Mouse (Mus musculus) forebrain, embryonic 16.5 days (tissue): Measurements from ENCODE around the gene Fan1. TPM values are rescaled to one million over a fixed set of nuclear protein-coding genes. Genes with fewer than 3 reads are reported as not detected.

Experiments
- ATAC-seq: fragments of 200-750 bp; cut with Nextera tagmentation; 2 replicates; pipeline ENCODE4 v1.8.0; 2017; ENCODE audit warnings: mild to moderate bottlenecking, moderate library complexity
- H3K27ac ChIP-seq: fragments of 300-500 bp; sonication (generic); 2 replicates; pipeline ENCODE4 v1.5.1; 2014; ENCODE audit warnings: low read length, control low read depth
- H3K27me3 ChIP-seq: fragments of 300-500 bp; sonication (generic); replicated peaks from 2 replicates; pipeline ENCODE4 v1.6.1; 2014; ENCODE audit warnings: low read length; ENCODE audit not compliant: control insufficient read depth, insufficient read depth
- H3K36me3 ChIP-seq: fragments of 300-500 bp; sonication (generic); 2 replicates; pipeline ENCODE4 v1.6.1; 2014; ENCODE audit not compliant: control insufficient read depth, insufficient read depth
- H3K4me1 ChIP-seq: fragments of 300-500 bp; sonication (generic); replicated peaks from 2 replicates; pipeline ENCODE4 v1.6.1; 2014; ENCODE audit warnings: low read length; ENCODE audit not compliant: control insufficient read depth, insufficient read depth
- H3K4me2 ChIP-seq: fragments of 300-500 bp; sonication (generic); 2 replicates; pipeline ENCODE4 v1.6.1; 2014; ENCODE audit warnings: mild to moderate bottlenecking, low read length, control low read depth
- H3K4me3 ChIP-seq: fragments of 300-500 bp; sonication (generic); replicated peaks from 2 replicates; pipeline ENCODE4 v1.5.1; 2014; ENCODE audit warnings: mild to moderate bottlenecking, low read length, control low read depth
- H3K9ac ChIP-seq: fragments of 300-500 bp; sonication (generic); replicated peaks from 2 replicates; pipeline ENCODE4 v1.6.1; 2014; ENCODE audit warnings: low read depth, low read length, control low read depth
- H3K9me3 ChIP-seq: fragments of 300-500 bp; sonication (generic); 2 replicates; pipeline ENCODE4 v1.6.1; 2016; ENCODE audit warnings: low read length; ENCODE audit not compliant: control insufficient read depth
- WGBS: fragments of 180-500 bp; shearing (Covaris S2); extraction: QIAGEN DNeasy Blood & Tissue Kit; methylation state at CpG from one replicate; pipeline ENCODE4 v1.1.7; 2014; 5-methylcytosine and 5-hydroxymethylcytosine counted together
- polyA plus RNA-seq: library from polyadenylated mRNA; unstranded; fragments of >200 nt; fragmentation: Nextera tagmentation; extraction: Ambion mirVana; gene quantifications from 2 replicates; pipeline ENCODE4 v1.2.1, GENCODE M21; 2015

Fan1 gene
- 5.2 and 7.8 TPM in 2 replicates for polyA plus RNA-seq

- H3K4me1 ChIP-seq = peaks cover 8% of the 10 kb centered on the region
- H3K9ac ChIP-seq = peak within 1 kb of the TSS; percentile 70
- peak within 1 kb of the TSS; percentile 77 for H3K4me2 ChIP-seq
- H3K27ac ChIP-seq = peak within 1 kb of the TSS; percentile 91
- no peaks in the 10 kb centered on the region for H3K27me3 ChIP-seq
- peaks cover 7% of the 10 kb centered on the region for H3K36me3 ChIP-seq
- 4% methylated on average over 27 of the region's 27 CpGs for WGBS
- peak; percentile 98 for ATAC-seq
- peak within 1 kb of the TSS; percentile 64 for H3K4me3 ChIP-seq
- H3K9me3 ChIP-seq = no peaks in the 10 kb centered on the region
Observed at GRCm38 (mm10) chr7:64373830-64374562, at the start of gene Fan1. TSS of gene Fan1 (minus strand) at chr7:64374095.

- no peaks in the 10 kb centered on the region for H3K27me3 ChIP-seq
- 91% methylated on average over 8 of the region's 8 CpGs for WGBS
- H3K9me3 ChIP-seq = no peaks in the 10 kb centered on the region
- no peaks in the 10 kb centered on the region for H3K4me1 ChIP-seq
- no peak overlapping the region for H3K27ac ChIP-seq
- H3K4me3 ChIP-seq = no peak overlapping the region
- no peaks in the 10 kb centered on the region for H3K36me3 ChIP-seq
- H3K4me2 ChIP-seq = no peak overlapping the region
- ATAC-seq = no peak
- H3K9ac ChIP-seq = no peak overlapping the region
Observed at GRCm38 (mm10) chr7:64403989-64404388, 30.1 kb upstream of the Fan1 start.

DNA sequence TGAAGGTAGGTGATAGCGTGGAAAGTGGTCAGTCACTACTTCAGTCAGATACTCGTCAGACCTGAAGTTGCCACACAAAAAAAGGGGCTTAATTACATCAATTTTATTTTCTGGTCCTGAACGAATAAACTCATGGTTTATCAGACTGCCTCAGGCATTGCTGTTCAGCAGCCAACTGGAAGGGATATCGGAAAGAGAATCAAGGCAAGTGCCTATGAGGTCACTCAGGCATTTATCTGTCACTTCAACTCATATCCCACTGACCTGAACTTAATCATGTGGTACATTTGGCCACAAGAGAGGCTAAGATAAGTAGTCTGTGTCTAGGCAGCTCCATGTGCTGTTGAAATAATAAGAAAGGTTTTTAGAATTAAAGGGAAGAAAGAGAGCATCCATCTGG, 28.6 kb upstream of the Fan1 start:
- H3K9me3 ChIP-seq = no peaks in the 10 kb centered on the region
- ATAC-seq = no peak
- H3K9ac ChIP-seq = no peak overlapping the region
- 86% methylated on average over 4 of the region's 4 CpGs for WGBS
- H3K36me3 ChIP-seq = no peaks in the 10 kb centered on the region
- no peak overlapping the region for H3K4me2 ChIP-seq
- no peak overlapping the region for H3K27ac ChIP-seq
- H3K4me1 ChIP-seq = no peaks in the 10 kb centered on the region
- H3K4me3 ChIP-seq = no peak overlapping the region
- H3K27me3 ChIP-seq = no peaks in the 10 kb centered on the region

DNA sequence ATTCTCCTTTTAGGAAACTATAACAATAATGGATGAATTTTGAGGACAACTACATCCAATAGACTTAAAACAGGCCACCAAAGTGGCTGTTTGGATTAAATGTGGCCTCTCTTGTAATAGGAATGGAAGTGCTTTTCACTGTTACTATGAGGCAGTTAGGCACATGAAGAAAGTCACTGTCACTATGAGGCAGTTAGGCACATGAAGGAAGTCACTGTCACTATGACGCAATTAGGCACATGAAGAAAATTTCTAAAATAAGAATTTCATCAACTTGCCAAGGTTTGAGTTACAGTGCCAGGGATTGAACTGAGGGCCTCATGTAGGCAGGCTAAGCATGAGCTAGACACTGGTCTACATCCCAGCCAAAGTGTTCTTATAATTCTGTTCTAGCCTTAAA, 26.8 kb upstream of the Fan1 start:
- Histone ChIP-seq H3K4me3 (no peak overlapping the region), H3K9ac (no peak overlapping the region), H3K36me3 (no peaks in the 10 kb centered on the region), H3K9me3 (no peaks in the 10 kb centered on the region), H3K27ac (no peak overlapping the region), H3K4me2 (no peak overlapping the region), H3K27me3 (no peaks in the 10 kb centered on the region), H3K4me1 (no peaks in the 10 kb centered on the region)
- 86% methylated on average over 1 of the region's 1 CpGs for WGBS
- ATAC-seq = no peak

- no peak for ATAC-seq
- WGBS = 1% methylated on average over 15 of the region's 15 CpGs
Observed at GRCm38 (mm10) chr7:64392819-64393151, 18.9 kb upstream of the Fan1 start.

GRCm38 (mm10) chr7:64392122-64392818, 18.4 kb upstream of the Fan1 start, which contains the start of the genes Mphosph10 and Mcee:
TSS of gene Mphosph10 (minus strand) at chr7:64392268.
TSS of gene Mcee (plus strand) at chr7:64392607.
- Histone ChIP-seq H3K36me3 (peaks cover 6% of the 10 kb centered on the region; the same call in 1 of the 2 replicates), H3K4me1 (peaks cover 19% of the 10 kb centered on the region), H3K4me2 (peak within 1 kb of the TSS; percentile 99), H3K4me3 (peak within 1 kb of the TSS; percentile 78), H3K27ac (peak within 1 kb of the TSS; percentile 76), H3K9ac (peak within 1 kb of the TSS; percentile 77), H3K27me3 (no peaks in the 10 kb centered on the region), H3K9me3 (no peaks in the 10 kb centered on the region)
- WGBS = under 1% methylated on average over 54 of the region's 54 CpGs
- ATAC-seq = peak; percentile 98

More at GRCm38 (mm10) chr7:64392819-64393151, 18.9 kb upstream of the Fan1 start:
- H3K9ac ChIP-seq = peak overlapping the region; percentile 77
- peaks cover 6% of the 10 kb centered on the region; the same call in 1 of the 2 replicates for H3K36me3 ChIP-seq
- peak overlapping the region; percentile 76 for H3K27ac ChIP-seq
- peak overlapping the region; percentile 75 for H3K4me2 ChIP-seq
- H3K9me3 ChIP-seq = no peaks in the 10 kb centered on the region
- peak overlapping the region; percentile 78 for H3K4me3 ChIP-seq
- peaks cover 19% of the 10 kb centered on the region for H3K4me1 ChIP-seq
- H3K27me3 ChIP-seq = no peaks in the 10 kb centered on the region

DNA sequence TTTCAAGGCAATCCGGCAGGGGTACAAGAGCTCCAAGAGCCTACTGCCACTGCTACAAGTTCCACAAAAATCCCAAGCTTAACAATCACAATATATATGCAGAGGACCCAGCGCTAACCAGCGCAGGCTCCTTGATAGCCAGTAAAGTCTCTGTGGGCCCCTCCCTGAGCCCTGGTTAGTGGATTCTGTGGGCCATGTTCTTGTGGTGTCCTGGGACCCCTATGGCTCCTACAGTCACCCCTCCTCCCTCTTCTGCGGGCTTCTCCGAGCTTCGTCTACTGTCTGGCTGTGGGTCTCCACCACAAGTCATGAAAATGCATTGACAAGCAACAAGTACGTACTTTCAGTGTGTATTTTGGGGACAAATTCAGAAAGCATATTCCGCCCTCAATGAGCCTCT, 17.6 kb upstream of the Fan1 start:
- Histone ChIP-seq H3K27ac (no peak overlapping the region), H3K27me3 (no peaks in the 10 kb centered on the region)
- WGBS = 3% methylated on average over 8 of the region's 8 CpGs

DNA sequence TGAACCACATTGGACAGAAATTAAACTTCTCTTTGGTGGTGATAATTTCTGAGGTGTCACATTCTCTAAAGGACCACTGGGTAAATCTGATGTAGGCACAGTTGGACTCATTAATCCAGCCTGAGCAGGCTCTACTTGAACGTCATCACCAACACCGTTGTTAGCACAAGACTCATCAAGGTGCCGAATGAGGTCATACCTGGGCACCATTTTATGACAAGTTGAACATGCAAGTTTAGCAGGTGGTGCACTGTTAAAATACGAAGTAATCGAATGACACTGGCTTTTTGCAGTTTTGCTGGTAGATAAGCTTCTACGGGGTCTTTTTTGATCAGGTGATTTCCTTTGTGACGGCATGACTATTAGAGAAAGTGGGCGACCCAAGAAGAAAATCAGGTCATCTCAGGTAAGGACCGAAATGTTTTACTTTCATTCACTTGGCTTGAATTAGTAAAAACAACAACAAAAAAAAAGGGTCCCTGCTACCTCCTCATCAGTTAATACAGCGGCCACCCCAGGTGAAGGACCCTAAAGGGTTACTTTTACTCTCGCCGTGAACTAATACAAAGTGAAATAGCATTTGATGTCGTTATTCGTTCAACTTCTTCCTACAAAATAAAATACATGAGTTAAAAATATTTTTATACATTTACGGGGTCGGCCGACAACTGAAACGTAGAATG, 607 bp downstream of the Fan1 start:
- Histone ChIP-seq H3K4me1 (peaks cover 8% of the 10 kb centered on the region), H3K9me3 (no peaks in the 10 kb centered on the region), H3K27ac (peak overlapping the region; percentile 91), H3K4me2 (peak overlapping the region; percentile 77), H3K4me3 (peak overlapping the region; percentile 64), H3K36me3 (peaks cover 4% of the 10 kb centered on the region), H3K9ac (peak overlapping the region; percentile 70), H3K27me3 (no peaks in the 10 kb centered on the region)
- ATAC-seq = peak; percentile 29; the same call in 1 of the 2 replicates
- 10% methylated on average over 18 of the region's 18 CpGs for WGBS

More for the DNA sequence above, 17.6 kb upstream of the Fan1 start:
- Histone ChIP-seq H3K4me1 (peaks cover 19% of the 10 kb centered on the region), H3K4me2 (peak overlapping the region; percentile 99), H3K36me3 (peaks cover 6% of the 10 kb centered on the region; the same call in 1 of the 2 replicates), H3K4me3 (peak overlapping the region; percentile 78), H3K9ac (peak overlapping the region; percentile 70), H3K9me3 (no peaks in the 10 kb centered on the region)
- ATAC-seq = no peak
